Mouse (Mus musculus) fibroblast of lung, adult 2 months (primary cell): ENCODE data around the gene Ager.
A peak's percentile ranks its signal among the peaks of the same experiment; 100 is the strongest.

Experiments used
- DNase-seq: peaks from one replicate; pipeline ENCODE4 v3.0.0-alpha.2; 2011; ENCODE audit warnings: low read depth

The Ager gene

GRCm38 (mm10) chr17:34604511-34605237, 7.0 kb downstream of the Ager start:
- no peak for DNase-seq

- DNase-seq = peak; percentile 78
Measured at GRCm38 (mm10) chr17:34605609-34606008, 7.9 kb downstream of the Ager start.

- DNase-seq = no peak
Measured at GRCm38 (mm10) chr17:34606186-34607039, 8.8 kb downstream of the Ager start.

GRCm38 (mm10) chr17:34607997-34608396, 10.3 kb downstream of the Ager start:
- no peak for DNase-seq

- no peak for DNase-seq
Measured at GRCm38 (mm10) chr17:34611050-34611449, 13.4 kb downstream of the Ager start.

- DNase-seq = no peak
Measured at GRCm38 (mm10) chr17:34613054-34613645, 15.5 kb downstream of the Ager start.

- no peak for DNase-seq
Measured at GRCm38 (mm10) chr17:34613830-34614229, 16.2 kb downstream of the Ager start.

- no peak for DNase-seq
Measured at GRCm38 (mm10) chr17:34615871-34616270, 18.2 kb downstream of the Ager start, which contains the start of gene Egfl8. Egfl8 (minus strand) TSS chr17:34615971.

- DNase-seq = no peak
Measured at GRCm38 (mm10) chr17:34618999-34619398, 21.3 kb downstream of the Ager start.

GRCm38 (mm10) chr17:34621006-34621405, 23.3 kb downstream of the Ager start:
- DNase-seq = no peak

- no peak for DNase-seq
Measured at GRCm38 (mm10) chr17:34623161-34623560, 25.5 kb downstream of the Ager start.

GRCm38 (mm10) chr17:34624981-34625380, 27.3 kb downstream of the Ager start:
- no peak for DNase-seq

- no peak for DNase-seq
Measured at GRCm38 (mm10) chr17:34626062-34626772, 28.6 kb downstream of the Ager start.

GRCm38 (mm10) chr17:34626773-34627092, 29.1 kb downstream of the Ager start:
- no peak for DNase-seq

GRCm38 (mm10) chr17:34627093-34627942, 29.7 kb downstream of the Ager start:
- peak; percentile 69 for DNase-seq

- no peak for DNase-seq
Measured at GRCm38 (mm10) chr17:34627943-34628643, 30.4 kb downstream of the Ager start, which contains the start of gene Ppt2. Ppt2 (minus strand) TSS chr17:34628510.

GRCm38 (mm10) chr17:34628644-34628967, 30.9 kb downstream of the Ager start:
- DNase-seq = no peak

GRCm38 (mm10) chr17:34629221-34629751, 31.6 kb downstream of the Ager start, which contains the start of gene Prrt1:
Prrt1 (plus strand) TSS chr17:34629533.
- DNase-seq = no peak

GRCm38 (mm10) chr17:34629796-34630603, 32.3 kb downstream of the Ager start:
- no peak for DNase-seq
